Mouse (Mus musculus) liver, postnatal 0 days (tissue): ENCODE data around the gene Sub1.

Source experiments
- CTCF ChIP-seq: sonication (generic); IDR thresholded peaks from 2 replicates; pipeline ENCODE4 v1.5.1; 2016; ENCODE audit warnings: antibody characterized with exemption, low read depth
- EP300 ChIP-seq: IDR thresholded peaks from 2 replicates; pipeline ENCODE4 v1.6.1; 2016; ENCODE audit warnings: antibody characterized with exemption, low read depth, mild to moderate bottlenecking

DNA sequence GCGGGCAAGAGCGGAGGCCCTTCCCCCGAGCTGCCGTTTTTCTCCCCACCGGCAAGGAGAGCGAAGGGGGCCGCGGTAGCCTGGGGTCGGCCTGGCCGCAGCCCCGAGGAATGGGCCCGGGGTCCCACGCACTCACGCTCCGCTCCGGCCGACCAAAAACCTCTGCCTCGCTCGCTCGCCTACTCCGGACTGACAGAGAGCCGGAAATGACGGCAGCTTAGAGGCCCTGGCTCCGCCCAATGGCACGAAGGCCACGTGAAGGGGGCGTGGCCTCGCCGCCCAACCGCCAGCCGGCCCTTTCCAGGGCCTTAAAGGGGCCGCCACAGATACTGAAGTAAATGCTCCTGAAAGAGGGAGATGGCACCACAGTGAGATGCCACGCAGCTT is 975 bp downstream of the Sub1 start:
- TF ChIP-seq CTCF (no peak), EP300 (peak; percentile 68)
